Mouse (Mus musculus) midbrain, embryonic 10.5 days (tissue): ENCODE data around the gene Dlg2. TPM values are rescaled to one million over a fixed set of nuclear protein-coding genes. Genes with fewer than 3 reads are reported as not detected.

ENCODE experiments used
- DNase-seq: peaks from one replicate; pipeline ENCODE4 v3.0.0-alpha.2; 2017; ENCODE audit warnings: low spot score
- H3K27ac ChIP-seq: fragments of 300-500 bp; sonication (generic); replicated peaks from 2 replicates; pipeline ENCODE4 v1.5.1; 2016; ENCODE audit warnings: mild to moderate bottlenecking
- H3K27me3 ChIP-seq: fragments of 300-500 bp; sonication (generic); 2 replicates; pipeline ENCODE4 v1.6.1; 2016; ENCODE audit warnings: low read depth, mild to moderate bottlenecking; ENCODE audit not compliant: poor library complexity, severe bottlenecking
- H3K36me3 ChIP-seq: fragments of 300-500 bp; sonication (generic); 2 replicates; pipeline ENCODE4 v1.6.1; 2016; ENCODE audit warnings: mild to moderate bottlenecking, moderate library complexity
- H3K4me1 ChIP-seq: fragments of 300-500 bp; sonication (generic); 2 replicates; pipeline ENCODE4 v1.6.1; 2016
- H3K4me3 ChIP-seq: fragments of 300-500 bp; sonication (generic); 2 replicates; pipeline ENCODE4 v1.5.1; 2016; ENCODE audit warnings: mild to moderate bottlenecking, moderate library complexity
- H3K9me3 ChIP-seq: fragments of 300-500 bp; sonication (generic); replicated peaks from 2 replicates; pipeline ENCODE4 v1.6.1; 2016; ENCODE audit warnings: mild to moderate bottlenecking
- WGBS: fragments of 180-500 bp; shearing (Covaris S2); methylation state at CpG from one replicate; pipeline ENCODE4 v1.1.7; 2016; 5-methylcytosine and 5-hydroxymethylcytosine counted together
- polyA plus RNA-seq: library from polyadenylated mRNA; unstranded; fragments of >200 nt; fragmentation: Nextera tagmentation; extraction: Ambion mirVana; gene quantifications from 2 replicates; pipeline ENCODE4 v1.2.1, GENCODE M21; 2016

Dlg2 gene
- polyA plus RNA-seq, 1 experiment from 2014 or later = 1.1 TPM

- 83% methylated on average over 13 of the region's 13 CpGs for WGBS
- DNase-seq = no peak
These were observed 1196.0 kb downstream of the Dlg2 start for GRCm38 (mm10) chr7:91672236-91673017.

DNA sequence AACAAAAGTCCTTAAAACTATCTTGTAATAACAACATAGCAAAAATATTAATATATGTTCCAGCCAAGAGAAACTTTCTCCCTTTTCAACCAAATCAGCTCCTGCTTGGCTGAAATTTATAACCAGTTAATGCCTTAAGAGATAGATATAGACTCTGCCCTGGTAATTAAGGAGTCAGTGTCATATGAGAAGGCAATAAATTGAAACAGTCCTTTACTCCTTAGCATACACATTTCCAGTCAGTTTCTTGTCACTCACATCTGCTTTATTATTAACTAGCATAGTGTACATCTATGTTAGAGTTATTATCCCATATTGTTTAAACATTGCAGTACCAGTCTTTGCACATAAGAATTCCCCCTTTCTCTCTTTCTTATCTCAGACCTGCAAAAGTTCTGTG is 1197.9 kb downstream of the Dlg2 start:
- Histone ChIP-seq H3K4me1 (no peaks in the 10 kb centered on the region), H3K36me3 (no peaks in the 10 kb centered on the region), H3K4me3 (no peak overlapping the region), H3K9me3 (no peaks in the 10 kb centered on the region), H3K27ac (no peak overlapping the region), H3K27me3 (no peaks in the 10 kb centered on the region)
- no peak for DNase-seq

More at GRCm38 (mm10) chr7:91672236-91673017, 1196.0 kb downstream of the Dlg2 start:
- H3K27me3 ChIP-seq = no peaks in the 10 kb centered on the region
- H3K4me1 ChIP-seq = no peaks in the 10 kb centered on the region
- H3K36me3 ChIP-seq = no peaks in the 10 kb centered on the region
- no peak overlapping the region for H3K27ac ChIP-seq
- no peak overlapping the region for H3K4me3 ChIP-seq
- no peaks in the 10 kb centered on the region for H3K9me3 ChIP-seq

- H3K36me3 ChIP-seq = no peaks in the 10 kb centered on the region
- WGBS = 80% methylated on average over 2 of the region's 2 CpGs
- no peaks in the 10 kb centered on the region for H3K9me3 ChIP-seq
- no peak overlapping the region for H3K27ac ChIP-seq
- no peaks in the 10 kb centered on the region for H3K27me3 ChIP-seq
- H3K4me1 ChIP-seq = no peaks in the 10 kb centered on the region
- no peak for DNase-seq
- H3K4me3 ChIP-seq = no peak overlapping the region
These were observed 1201.5 kb downstream of the Dlg2 start for GRCm38 (mm10) chr7:91677934-91678333.

DNA sequence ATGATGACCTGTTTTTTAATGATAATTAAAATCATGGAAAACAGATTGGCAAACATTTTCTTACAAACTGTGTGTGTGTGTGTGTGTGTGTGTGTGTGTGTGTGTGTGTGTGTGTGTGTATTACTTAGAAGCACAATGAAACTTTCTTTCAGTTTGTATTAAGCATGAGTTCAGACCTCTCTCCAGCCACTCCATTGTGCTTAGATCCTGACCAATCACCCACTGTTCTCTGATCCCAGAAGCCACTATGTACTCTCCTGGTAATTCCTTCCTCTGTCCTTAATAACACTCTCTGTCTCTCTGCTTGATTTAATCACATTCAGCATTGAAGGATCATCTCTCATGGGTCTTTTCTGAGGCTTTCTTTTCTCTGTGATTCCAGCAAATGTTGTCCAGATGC is 1211.5 kb downstream of the Dlg2 start:
- Histone ChIP-seq H3K4me3 (no peak overlapping the region), H3K4me1 (peaks cover 11% of the 10 kb centered on the region), H3K27ac (no peak overlapping the region), H3K9me3 (no peaks in the 10 kb centered on the region), H3K27me3 (no peaks in the 10 kb centered on the region), H3K36me3 (no peaks in the 10 kb centered on the region)
- no peak for DNase-seq

DNA sequence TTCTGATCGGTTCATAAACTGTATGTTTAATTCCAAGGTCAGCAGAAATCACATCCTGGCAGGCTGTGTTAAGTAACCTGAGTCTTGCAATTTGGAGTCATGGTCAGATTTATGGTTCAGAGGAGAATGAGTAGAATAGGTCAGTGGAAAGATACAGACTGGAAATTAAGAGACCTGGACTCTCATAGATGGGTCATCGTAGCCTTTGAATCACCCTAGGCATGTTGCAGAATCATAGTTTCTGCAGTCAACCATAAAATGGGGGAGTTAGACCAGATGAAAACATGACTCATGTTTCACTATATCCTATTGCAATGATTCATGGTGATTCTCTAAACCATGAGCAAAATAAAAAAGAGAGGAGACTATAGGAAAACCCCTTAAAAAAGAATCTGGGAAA is 1213.4 kb downstream of the Dlg2 start:
- DNase-seq = no peak
- no peaks in the 10 kb centered on the region for H3K9me3 ChIP-seq
- H3K27ac ChIP-seq = no peak overlapping the region
- no peaks in the 10 kb centered on the region for H3K27me3 ChIP-seq
- WGBS = 89% methylated on average over 2 of the region's 2 CpGs
- H3K4me3 ChIP-seq = no peak overlapping the region
- peaks cover 11% of the 10 kb centered on the region for H3K4me1 ChIP-seq
- H3K36me3 ChIP-seq = no peaks in the 10 kb centered on the region

DNA sequence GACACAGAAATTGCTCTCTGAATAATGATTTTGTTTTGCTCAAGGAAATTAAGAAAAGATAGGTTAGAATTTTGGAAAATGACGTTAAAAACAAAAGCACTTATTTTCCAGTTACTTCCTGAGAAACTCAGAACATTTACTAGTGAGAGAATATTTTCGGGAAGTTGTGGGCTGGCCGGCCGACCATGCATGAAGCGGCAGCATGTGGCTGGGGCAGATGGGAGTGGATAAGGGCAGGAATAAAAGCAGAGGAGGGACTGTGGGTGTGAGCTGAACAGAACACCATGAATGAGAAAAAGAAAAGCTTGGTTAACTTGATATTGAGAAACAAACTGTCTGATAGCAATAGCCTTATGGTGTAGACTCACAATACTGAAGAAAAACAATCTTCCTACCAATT is 1233.4 kb downstream of the Dlg2 start:
- 78% methylated on average over 5 of the region's 5 CpGs for WGBS
- H3K36me3 ChIP-seq = no peaks in the 10 kb centered on the region
- H3K27me3 ChIP-seq = no peaks in the 10 kb centered on the region
- no peak overlapping the region for H3K4me3 ChIP-seq
- H3K9me3 ChIP-seq = no peaks in the 10 kb centered on the region
- no peak for DNase-seq
- no peaks in the 10 kb centered on the region for H3K4me1 ChIP-seq
- H3K27ac ChIP-seq = no peak overlapping the region

- DNase-seq = no peak
- Histone ChIP-seq H3K9me3 (no peaks in the 10 kb centered on the region), H3K27ac (no peak overlapping the region), H3K4me3 (no peak overlapping the region), H3K27me3 (no peaks in the 10 kb centered on the region), H3K4me1 (no peaks in the 10 kb centered on the region), H3K36me3 (no peaks in the 10 kb centered on the region)
- WGBS = 86% methylated on average over 6 of the region's 6 CpGs
These were observed 1234.7 kb downstream of the Dlg2 start for GRCm38 (mm10) chr7:91711184-91711583.

GRCm38 (mm10) chr7:91715776-91716175 is 1239.3 kb downstream of the Dlg2 start:
- WGBS = 65% methylated on average over 1 of the region's 1 CpGs
- no peak for DNase-seq
- H3K27me3 ChIP-seq = no peaks in the 10 kb centered on the region

DNA sequence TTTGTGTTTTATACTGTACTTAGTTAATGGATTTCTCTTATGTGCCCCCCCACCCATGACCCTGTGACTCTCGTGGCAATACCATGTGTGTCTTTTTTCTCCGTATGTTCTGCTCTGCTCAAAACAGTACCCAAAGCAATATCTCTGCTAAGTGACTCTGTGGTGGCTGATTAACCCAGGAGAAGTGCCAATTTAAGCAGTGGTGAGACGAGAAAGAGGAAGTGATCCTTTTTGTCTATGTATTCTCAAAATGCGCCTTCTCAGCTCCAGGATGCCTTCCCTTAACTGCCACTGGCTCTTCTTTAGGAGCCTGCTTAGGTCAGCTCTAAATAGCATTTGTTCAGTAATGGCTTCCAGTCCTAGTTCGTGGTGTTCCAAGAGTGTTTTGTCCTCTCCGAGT is 1240.2 kb downstream of the Dlg2 start:
- Histone ChIP-seq H3K4me3 (no peak overlapping the region), H3K4me1 (no peaks in the 10 kb centered on the region), H3K27ac (no peak overlapping the region), H3K36me3 (no peaks in the 10 kb centered on the region), H3K9me3 (no peaks in the 10 kb centered on the region), H3K27me3 (no peaks in the 10 kb centered on the region)
- 80% methylated on average over 6 of the region's 6 CpGs for WGBS
- no peak for DNase-seq

More at GRCm38 (mm10) chr7:91715776-91716175, 1239.3 kb downstream of the Dlg2 start:
- Histone ChIP-seq H3K9me3 (no peaks in the 10 kb centered on the region), H3K27ac (no peak overlapping the region), H3K4me3 (no peak overlapping the region), H3K36me3 (no peaks in the 10 kb centered on the region), H3K4me1 (no peaks in the 10 kb centered on the region)

DNA sequence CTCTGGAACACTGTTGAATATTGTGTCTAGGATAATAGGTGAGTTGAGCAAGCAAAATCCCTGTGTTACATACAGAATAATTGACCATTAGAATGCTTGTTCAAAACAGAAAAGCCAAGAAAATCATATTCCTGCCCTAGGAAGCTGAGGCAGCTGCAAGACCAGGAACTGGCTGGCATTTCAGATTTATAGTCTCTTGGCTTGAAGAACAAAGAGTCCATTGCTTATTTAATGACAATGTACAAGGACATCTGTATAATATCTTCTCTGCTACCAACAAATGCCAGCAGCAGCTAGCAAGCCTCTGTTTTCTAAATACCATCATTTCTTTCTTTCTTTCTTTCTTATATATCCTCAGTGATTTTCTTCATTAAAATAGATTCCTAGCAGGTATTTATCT is 1243.8 kb downstream of the Dlg2 start:
- H3K27me3 ChIP-seq = no peaks in the 10 kb centered on the region
- no peak for DNase-seq
- no peak overlapping the region for H3K4me3 ChIP-seq
- no peaks in the 10 kb centered on the region for H3K4me1 ChIP-seq
- H3K36me3 ChIP-seq = no peaks in the 10 kb centered on the region
- H3K27ac ChIP-seq = no peak overlapping the region
- no peaks in the 10 kb centered on the region for H3K9me3 ChIP-seq

GRCm38 (mm10) chr7:91724397-91724796 is 1247.9 kb downstream of the Dlg2 start:
- Histone ChIP-seq H3K4me1 (no peaks in the 10 kb centered on the region), H3K27me3 (no peaks in the 10 kb centered on the region), H3K27ac (no peak overlapping the region), H3K36me3 (no peaks in the 10 kb centered on the region), H3K9me3 (no peaks in the 10 kb centered on the region), H3K4me3 (no peak overlapping the region)
- WGBS = 83% methylated on average over 5 of the region's 5 CpGs
- no peak for DNase-seq

GRCm38 (mm10) chr7:91740748-91741147 is 1264.3 kb downstream of the Dlg2 start:
- Histone ChIP-seq H3K27me3 (no peaks in the 10 kb centered on the region), H3K4me1 (no peaks in the 10 kb centered on the region), H3K4me3 (no peak overlapping the region), H3K9me3 (no peaks in the 10 kb centered on the region), H3K27ac (no peak overlapping the region), H3K36me3 (no peaks in the 10 kb centered on the region)
- DNase-seq = no peak
- WGBS = 92% methylated on average over 3 of the region's 3 CpGs

GRCm38 (mm10) chr7:91753151-91753861 is 1276.8 kb downstream of the Dlg2 start:
- H3K27me3 ChIP-seq = no peaks in the 10 kb centered on the region
- no peak overlapping the region for H3K27ac ChIP-seq
- no peaks in the 10 kb centered on the region for H3K36me3 ChIP-seq
- H3K9me3 ChIP-seq = no peaks in the 10 kb centered on the region
- no peak overlapping the region for H3K4me3 ChIP-seq
- DNase-seq = no peak
- H3K4me1 ChIP-seq = no peaks in the 10 kb centered on the region
